Mouse (Mus musculus): ENCODE results near the gene Arhgef12.
A peak's percentile ranks its signal among the peaks of the same experiment; 100 is the strongest.

The Arhgef12 gene

DNA sequence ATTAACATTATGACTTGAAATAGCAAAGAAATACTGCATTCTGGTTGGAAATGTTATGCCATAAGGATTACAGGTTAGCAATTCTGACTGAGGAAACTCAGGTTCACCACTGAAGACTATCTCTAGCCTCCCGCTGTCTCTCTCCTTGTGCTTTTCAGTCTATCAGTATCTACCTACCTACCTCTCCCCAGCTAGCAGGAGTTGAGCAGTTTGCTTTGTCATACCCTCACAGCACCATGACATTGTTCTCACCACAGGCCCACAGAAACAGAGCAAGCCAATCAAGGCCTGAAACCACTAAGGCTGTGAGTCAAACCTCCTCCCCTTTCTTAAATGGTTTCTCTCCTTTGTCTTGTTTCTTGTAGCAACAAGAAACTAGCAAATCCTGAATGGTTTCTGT, 32.4 kb downstream of the Arhgef12 start:
- no peak for DNase-seq

DNA sequence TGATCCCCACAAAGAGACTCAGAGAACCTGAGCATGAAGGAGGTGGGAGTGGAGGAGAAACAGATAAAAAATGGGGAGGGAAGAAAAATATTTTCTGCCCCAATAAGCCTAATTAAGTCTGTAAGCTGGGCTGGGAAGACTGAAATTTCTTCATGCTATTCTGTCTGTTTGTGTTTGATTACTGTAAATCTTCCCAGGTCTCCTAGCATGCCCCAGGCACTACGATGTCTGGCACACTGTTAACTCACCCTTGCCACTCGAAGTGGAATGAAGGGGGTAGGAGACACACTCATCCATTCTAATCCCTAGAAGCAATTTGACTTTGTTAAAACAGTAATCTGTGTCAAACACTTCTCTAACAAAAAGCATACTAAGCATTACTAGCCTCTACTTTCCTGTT, 35.3 kb downstream of the Arhgef12 start:
- no peak for DNase-seq

DNA sequence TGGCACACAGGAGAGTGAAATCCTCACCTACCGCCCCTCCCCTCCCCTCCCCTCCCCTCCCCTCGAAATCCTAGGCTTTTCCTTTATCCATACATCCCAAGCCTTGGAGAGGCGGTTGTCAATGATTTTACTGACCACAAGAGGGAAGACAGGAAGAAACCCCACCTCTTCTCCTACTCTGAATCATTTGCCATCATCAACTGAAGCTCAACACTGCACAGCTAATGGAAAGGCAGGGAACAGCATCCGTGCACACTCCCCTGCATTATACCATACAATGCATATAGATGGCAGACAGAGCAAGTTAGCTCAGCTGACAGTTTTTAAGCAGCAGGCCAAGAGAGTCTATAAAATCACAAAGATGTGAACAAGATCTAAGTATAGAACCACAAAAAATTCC, 35.9 kb downstream of the Arhgef12 start:
- no peak for DNase-seq

DNA sequence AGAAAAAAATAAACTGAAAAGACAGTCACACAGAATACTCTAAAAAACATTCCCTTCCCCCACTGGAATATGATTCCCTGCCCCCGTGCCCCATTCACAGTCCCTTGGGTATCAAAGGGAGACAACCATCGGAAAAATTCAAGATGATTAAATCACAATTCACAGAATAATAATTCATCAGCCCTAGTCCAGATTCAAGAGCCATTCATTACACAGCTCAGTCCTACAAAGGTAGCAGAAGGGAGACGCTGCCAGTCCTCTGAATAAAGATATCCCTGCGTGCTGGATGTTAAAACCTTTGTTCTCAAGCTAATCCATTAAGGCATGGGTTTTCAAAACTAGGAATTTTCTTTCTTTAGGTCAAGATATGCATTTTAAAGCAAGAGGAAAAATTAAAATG, 36.5 kb downstream of the Arhgef12 start:
- DNase-seq, result no peak

DNA sequence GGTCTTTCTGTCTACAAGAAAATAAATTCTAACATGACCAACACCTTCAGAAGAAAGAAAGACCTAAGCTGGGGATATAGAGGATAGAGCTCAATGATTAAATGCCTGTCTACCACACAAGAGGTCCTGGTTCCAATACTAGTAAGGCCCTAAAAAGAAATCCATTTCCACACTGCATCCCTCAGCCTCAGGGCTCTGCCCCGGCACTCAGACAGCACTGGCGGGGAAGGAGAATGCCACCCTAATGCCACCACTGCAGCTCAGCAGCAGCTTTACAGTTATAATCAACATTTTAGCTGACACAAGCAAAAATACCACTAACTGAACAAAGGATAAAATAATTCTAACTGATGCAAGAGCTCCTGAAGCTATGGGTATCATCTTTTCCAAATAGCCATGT, 36.9 kb downstream of the Arhgef12 start:
- no peak for DNase-seq

DNA sequence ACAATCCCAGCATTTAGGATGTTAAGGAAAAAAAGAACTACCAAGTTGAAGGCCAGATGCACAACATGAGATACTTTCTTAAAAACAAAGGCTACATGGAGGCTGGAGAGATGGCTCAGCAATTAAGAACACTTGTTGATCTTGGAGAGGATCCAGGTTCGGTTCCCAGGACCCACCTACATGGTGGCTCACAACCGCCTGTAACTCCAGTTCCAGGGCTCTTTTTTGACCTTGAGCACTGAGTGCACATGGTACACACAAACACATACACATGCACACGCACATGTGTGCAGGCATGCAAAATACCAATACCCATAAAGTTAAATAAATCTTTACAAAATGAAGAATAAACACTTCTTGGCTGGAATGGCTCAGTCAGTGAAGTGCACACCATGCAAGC, 39.1 kb downstream of the Arhgef12 start:
- DNase-seq, result no peak

DNA sequence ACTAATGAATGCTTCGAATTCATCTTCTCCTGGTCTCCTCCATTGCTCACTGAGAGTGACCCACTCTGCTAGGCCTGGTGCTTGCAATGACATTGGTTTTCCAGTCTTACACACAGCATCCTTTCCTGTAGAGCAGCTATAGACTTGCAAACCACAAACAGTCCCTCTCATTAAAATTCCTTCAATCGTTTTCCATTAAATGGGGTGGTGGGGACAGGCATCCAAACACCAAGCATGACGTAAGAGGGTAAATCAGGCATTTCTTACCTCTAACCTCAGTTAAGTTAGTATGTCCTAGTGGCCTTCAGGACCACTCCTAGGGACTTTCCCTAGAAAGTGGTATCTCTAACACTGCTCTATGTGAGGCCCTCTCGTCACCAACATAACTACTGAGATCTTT, 41.8 kb downstream of the Arhgef12 start:
- no peak for DNase-seq

DNA sequence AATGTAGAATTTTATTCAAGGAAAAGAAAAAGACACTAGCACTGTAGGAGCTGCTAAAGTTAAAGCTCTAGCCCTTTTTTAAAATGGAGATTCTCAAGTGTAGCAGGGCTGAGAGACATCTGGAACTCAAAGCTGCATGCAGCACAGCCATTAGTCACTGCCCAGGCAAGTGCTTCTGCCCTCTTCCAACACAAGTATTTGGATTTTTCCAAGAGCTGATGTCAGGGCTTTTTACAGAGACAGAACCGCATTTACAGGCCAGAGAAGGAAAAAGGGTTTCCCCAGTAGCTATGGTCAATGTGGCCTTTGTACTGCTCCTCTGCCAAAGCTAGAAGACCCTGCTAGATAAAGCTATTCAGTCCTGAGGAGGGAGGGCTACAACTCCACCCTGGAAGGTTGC, 45.5 kb downstream of the Arhgef12 start:
- DNase-seq, result no peak

DNA sequence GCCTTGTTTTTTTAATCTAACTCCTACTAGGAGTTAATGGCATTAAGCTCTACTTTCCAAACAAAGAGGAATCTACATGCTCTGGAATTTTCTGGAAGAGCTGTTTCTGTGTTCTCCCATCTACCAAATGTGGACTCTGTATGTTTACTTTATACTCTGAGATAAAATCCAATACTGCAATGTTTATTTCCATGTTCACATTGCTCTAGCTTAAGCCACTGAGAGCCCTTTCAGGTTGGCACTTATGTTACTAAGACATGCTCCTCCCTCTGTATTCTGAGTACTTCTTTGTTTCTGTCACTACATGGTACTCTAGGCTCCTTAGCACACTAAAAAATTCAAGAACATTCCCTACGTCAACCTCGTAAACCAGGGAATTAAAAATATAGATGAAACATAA, 56.6 kb downstream of the Arhgef12 start:
- no peak for DNase-seq

DNA sequence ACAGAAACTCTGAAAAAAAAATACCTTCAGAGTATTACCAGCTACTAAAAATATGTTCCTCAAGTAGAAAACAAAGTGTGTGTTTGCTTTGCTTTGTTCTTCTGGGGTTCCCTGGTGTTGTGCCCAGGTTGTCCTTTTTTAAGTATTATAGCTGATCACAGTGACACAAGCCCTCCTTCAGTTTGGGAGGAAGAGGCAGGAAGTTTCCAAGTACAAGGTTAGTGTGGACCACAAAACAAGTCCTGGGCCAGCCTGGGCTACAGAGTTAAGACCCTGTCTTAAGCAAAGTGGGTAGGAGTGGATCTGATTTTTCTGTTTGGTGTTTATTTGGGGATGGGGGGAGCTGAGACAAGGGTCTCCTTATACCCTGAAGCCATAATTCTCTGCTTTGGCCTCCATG, 62.6 kb downstream of the Arhgef12 start:
- DNase-seq, result no peak

DNA sequence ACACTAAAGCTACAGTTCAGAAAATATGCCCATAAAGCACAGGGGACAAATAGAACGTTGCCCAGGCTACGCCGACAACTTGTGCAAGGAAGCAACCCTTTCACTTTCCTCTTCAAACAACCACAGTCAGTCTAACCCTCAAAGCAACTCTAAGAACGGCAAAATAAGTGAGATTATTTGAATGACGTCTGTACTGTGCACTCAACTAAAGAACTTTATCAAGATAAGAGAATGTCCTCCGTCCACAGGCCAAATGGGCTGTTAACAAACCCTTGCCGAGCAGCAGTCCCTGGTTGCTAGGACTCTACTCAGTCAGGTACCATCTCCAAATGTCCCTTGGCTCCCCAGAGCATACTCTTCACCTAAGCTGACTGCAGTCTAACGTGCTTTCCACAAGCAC, 68.6 kb downstream of the Arhgef12 start:
- DNase-seq, result no peak

DNA sequence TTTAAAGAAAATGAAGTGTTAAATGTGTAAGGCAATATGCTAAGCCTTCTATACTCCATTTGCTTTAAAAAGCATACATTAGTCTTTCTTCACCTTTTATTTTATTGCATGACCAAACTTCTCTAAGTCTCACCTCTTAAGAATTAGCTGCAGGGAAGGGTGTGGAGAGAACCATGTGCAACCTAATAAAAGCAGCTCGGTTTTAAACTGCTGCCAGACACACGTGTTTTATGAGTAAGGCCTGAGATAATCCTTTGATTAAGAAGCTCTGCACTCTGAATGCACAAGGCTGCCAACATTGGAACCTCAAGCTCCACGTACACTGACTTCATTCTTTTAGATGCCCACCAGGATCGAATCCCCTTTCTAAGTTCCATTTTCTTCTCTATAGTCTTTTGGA, 71.8 kb downstream of the Arhgef12 start:
- no peak for DNase-seq

DNA sequence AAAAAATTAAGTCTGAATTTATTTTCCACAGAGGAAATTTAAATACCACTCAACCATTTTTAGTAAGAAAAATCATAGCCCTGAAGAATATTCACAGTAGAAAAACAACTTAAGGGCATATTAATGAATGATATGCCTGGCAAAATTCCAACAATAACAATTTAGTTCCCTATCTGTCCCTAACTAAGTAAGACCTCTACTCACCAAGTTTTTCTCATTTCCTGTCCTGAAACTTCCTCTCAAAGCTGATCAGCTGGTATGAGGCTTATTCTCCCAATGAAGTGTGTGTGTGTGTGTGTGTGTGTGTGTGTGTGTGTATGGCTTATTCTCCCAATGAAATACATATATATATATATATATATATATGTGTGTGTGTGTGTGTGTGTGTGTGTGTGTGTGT, 72.8 kb downstream of the Arhgef12 start:
- no peak for DNase-seq

DNA sequence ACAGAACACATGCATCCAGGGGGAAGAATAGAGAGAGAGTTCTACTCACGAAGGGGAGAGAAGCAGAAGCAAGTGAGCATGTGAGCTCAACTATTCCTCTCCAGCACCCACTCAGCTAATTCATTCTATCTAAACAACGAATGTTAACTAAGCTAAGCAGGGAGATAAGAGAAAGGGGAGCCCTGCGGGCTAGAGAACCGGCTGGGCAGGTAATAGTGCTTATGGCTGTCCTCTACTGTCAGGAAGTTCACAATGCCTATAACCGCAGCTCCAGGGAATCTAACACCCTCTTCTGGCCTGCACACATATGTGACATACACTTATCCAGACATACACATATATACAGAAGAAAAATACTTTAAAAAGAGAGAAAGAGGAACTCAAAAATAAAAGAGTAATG, 79.3 kb downstream of the Arhgef12 start:
- no peak for DNase-seq

DNA sequence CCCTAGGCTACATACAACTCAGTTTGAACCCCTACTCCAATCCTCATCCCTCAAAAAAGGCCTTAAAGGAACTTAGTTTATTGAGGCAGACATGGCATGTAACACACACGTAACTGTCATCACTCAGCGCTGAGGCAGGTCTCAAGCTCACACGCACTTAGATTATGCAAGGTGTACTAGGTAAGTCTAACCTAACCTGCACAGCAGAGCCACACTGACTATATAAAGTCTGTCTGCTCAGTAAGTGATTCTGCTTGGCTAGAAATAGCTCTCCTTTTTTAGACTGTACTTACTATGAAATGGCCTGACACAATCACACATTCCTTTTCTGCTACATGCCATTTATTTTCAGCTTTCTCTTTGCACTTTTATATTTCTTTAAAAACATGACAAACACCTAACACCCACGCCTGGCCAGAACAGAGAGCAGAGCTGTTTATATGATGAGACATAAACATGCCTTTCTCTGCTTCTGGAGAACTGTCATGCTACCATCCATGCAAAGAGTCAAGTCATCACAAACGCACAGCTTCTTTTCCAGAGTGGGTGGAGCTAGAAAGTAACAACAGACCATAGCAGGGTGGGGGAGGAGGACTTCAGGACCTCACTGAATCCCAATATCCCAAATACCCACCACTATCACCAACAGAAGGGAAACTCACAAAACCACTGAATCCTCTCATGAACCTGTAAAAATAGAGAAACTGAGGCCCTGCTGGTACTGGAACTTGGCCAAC, 85.4 kb downstream of the Arhgef12 start:
- DNase-seq, result no peak

DNA sequence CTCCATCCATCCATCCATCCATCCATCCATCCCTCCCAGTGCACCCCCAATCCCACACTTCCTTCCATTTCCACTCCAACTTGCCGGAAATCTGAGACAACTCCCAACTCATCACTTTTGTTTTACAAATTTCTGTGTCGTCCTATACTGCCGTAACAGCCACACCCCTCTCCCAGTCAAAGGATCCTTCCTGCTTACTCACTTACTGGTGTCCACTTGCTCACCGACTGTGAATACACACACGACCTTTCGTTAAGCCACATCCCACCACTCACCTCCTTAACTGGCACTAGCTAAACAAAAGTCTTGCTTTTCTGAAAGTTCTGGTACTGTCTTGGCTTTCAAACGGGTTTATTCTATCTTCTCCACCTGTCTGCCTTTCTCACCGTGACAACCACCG, 87.4 kb downstream of the Arhgef12 start:
- DNase-seq, result no peak

DNA sequence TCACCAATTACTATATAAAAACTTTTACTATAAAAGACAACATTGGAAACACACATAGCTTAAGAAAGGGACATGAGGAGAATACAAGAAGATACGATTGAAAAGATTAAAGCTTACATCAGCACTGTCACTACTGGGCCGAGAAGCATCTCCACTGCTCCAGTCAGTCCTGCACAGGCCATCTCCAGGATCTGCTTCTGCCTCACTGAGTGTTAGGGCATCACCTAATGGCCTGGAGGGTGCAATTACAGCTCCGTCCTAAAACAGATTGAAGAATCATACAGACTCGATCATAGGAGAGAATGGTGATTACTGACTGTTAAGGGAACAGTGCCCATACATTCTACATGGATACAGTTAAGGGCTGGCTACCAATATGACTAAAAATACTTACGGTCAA, 91.3 kb downstream of the Arhgef12 start:
- no peak for DNase-seq

DNA sequence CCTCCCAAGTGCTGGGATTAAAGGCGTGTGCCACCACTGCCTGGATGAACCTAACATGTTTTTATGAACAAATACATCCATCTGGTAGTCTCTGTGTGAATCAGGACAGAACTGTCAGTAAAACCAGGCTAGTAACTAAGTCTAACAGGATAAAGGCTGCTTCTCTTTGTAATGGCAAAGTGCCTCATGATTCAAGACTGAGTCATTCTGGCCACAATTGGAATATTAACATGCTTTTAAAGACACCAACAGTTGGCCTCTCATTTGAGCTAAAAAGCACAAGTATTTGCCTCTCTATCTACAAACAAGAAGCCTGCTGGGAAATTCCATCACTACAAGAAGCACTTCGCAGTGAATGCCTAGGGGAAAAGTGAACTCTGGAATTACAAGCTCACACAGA, 91.7 kb downstream of the Arhgef12 start:
- no peak for DNase-seq

DNA sequence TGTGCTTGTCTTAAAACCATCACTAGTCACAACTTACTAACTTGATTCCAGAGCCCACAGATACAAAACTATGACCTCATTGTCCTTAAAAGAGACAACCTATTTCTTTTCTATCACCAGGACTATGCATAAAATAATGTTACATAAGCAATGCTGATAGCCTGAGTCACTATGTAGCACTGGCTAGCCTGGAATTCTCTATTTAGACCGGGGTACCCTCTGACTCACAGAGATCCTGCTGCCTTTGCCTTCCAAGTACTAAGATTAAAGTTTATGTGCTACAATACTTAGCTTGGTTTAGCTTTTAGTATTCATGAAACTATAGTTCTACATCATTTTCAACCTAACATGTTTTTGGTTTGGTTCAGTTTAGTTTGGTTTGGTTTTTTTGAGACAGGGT, 92.2 kb downstream of the Arhgef12 start:
- no peak for DNase-seq

DNA sequence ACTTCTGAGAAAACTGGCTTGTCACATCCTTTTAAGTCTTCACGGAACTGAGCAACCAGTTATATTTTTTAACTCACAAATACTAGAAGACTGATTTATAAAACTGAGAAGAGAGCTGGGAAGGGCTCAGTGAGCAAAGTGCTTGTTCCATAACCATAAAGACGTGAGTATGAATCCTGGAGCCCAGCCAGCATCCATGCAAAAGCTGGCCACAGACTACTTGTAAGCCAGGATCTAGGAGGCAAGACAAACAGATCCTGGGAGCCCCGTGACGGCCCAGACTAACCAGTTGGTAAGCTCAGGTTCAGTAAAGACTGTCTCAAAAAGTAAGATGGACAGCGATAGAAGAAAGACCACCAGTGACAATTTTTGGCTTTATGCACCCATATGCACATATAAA, 94.5 kb downstream of the Arhgef12 start:
- peak; percentile 33 for DNase-seq

DNA sequence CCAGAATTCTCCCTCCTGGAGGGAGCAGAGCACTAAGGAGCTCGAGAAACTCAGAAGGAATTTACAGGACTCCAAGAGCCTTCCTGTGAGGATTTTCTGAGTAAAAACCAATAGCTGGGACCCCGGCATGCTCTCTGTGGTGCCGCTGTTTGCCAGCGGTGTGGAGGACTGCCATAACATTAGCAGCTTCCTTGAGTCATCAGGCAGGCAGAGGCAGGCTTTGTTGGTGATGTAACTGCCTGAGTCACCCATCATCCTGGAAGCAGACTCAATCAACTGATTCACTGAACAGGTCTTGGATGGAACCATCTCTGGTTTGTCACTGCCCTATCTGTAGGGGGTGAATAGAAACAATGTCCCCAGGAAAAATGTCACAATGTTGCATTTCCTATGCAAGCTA, 96.0 kb downstream of the Arhgef12 start:
- no peak for DNase-seq

DNA sequence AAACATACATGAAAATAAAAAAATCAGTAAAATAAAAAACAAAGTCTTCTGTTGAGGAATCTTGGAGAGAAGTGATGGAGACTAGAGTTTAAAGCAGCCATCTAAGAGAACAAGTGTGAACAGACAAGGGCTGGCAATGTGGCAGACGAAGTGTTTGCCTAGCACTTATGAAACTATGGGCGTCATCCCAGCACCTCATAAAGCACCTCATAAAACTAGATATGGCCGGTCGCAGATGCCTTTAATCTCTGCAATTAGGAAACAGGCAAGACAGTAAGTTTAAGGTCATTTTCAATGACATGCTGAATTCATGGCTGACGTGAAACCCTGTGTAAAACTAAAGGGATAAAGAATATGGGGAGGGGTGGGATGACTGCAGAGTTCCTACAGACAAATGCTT, 103.2 kb downstream of the Arhgef12 start:
- no peak for DNase-seq

DNA sequence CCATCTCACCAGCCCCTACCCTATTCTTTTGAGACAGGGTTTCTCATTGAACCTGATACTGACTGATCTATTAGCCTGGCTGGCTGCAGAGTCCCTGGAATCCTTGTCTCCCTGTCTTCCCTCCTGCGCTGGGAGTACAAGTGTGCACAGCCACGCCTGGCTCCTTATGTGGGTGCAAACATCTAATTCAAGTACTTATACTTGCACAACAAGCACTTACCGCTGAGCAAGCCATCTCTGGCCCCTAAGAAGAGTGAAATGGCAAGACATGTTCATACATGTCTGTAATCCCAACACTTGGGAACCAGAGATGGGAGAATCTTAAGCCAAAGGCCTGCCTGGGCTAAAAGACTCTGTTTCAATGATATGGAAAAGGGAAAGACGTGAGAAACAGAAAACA, 104.0 kb downstream of the Arhgef12 start:
- no peak for DNase-seq

DNA sequence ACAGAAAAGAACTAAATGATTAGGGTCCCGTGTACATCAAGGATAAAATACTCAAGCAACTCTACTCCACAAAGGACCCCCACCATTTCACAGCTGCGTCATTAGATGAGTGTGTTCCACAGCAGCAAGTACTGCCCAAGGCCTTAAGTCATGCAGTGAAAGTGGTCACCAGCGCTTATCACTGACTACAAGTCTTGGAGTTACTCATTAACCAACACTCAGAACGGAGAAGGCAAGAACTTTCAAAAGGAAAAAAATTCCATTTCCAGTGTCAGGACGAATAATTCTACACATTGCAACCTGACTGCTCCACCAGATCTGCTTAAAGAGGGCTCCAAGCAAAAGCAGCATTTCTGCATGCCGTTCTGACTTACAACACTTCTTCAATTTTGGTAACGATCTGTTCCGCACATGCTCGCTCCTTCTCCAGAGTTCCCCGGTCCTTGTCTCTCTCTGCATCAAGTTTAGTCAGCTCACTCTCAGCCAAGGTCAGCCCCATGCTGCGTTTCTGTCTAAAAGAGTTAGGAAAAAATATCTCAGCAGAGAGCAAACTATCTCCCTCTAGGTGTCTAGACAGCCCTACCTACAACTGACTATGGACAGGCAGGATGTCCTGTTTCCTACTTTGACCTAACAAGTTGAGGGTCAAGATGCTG, 106.3 kb downstream of the Arhgef12 start:
- no peak for DNase-seq

DNA sequence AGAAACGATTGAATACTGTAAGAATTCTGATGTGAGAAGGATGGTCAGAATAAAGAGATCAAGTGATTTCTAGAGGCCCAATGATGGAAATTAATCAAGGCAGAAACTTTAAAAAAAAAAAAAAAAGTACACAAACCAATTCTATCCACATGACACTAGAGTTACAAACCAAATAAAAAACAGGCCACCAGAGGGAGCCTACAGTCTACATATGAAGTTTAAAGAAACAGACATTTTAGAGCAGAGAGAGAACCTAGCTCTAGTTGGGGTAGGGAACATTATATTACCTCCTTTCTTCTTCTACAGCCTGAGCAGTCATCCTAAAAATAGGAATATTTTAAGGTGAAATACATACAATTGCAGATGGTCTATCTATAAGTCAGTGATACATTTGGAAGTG, 107.0 kb downstream of the Arhgef12 start:
- DNase-seq, result peak; percentile 87

All from lung, postnatal 10 days (tissue).